Mouse (Mus musculus): ENCODE results near the gene Il1r2. TPM values are rescaled to one million over a fixed set of nuclear protein-coding genes. Genes with fewer than 3 reads are reported as not detected.

Il1r2 gene
- 0.47 and 0.80 TPM in 2 replicates for polyA plus RNA-seq (2014; fragmentation: Nextera tagmentation; extraction: Ambion mirVana)

DNA sequence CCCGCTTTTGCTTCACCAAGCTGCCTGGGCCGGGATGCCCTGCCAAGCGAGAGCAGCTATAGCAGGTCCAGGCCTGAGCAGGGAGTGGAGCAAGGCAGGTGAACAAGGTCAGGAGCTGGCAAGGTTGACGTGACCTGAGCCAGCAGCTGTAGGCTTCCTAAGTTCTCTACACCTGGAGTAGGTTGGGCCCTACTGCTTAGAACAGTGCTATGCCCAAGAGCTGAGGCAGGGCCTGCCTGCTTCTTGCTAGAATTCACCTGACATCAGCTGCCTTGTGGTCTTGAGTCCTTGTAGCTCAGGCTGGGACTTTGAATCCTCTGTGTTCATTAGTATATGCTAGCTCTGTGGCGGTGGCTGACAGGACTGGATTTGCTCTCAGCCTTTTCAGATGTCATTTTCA lies at the start of gene Il1r2:
Gene Il1r2 (plus strand): TSS at position 301 of the 400 bp plus-strand sequence.
- DNase-seq (no peak), ATAC-seq (ENCODE audit: insufficient read depth) (no peak)
- 84% methylated on average over 5 of the region's 5 CpGs for WGBS
- no peaks in the 10 kb centered on the region for H3K9me3 ChIP-seq (ENCODE audit: low read depth, low read length)
- no peak within 1 kb of the TSS for H3K4me3 ChIP-seq (ENCODE audit: low read depth, low read length)
- H3K36me3 ChIP-seq (ENCODE audit: insufficient read depth): no peaks in the 10 kb centered on the region
- no peak within 1 kb of the TSS for H3K27ac ChIP-seq (ENCODE audit: low read depth)
- TF ChIP-seq CTCF (IDR thresholded peaks at IDR 0.05; ENCODE audit: low read depth): no peak
- H3K4me2 ChIP-seq: no peak within 1 kb of the TSS
- H3K4me1 ChIP-seq (ENCODE audit: insufficient read depth): no peaks in the 10 kb centered on the region
- no peak within 1 kb of the TSS for H3K9ac ChIP-seq
- H3K27me3 ChIP-seq (ENCODE audit: insufficient read depth, low read length): no peaks in the 10 kb centered on the region

DNA sequence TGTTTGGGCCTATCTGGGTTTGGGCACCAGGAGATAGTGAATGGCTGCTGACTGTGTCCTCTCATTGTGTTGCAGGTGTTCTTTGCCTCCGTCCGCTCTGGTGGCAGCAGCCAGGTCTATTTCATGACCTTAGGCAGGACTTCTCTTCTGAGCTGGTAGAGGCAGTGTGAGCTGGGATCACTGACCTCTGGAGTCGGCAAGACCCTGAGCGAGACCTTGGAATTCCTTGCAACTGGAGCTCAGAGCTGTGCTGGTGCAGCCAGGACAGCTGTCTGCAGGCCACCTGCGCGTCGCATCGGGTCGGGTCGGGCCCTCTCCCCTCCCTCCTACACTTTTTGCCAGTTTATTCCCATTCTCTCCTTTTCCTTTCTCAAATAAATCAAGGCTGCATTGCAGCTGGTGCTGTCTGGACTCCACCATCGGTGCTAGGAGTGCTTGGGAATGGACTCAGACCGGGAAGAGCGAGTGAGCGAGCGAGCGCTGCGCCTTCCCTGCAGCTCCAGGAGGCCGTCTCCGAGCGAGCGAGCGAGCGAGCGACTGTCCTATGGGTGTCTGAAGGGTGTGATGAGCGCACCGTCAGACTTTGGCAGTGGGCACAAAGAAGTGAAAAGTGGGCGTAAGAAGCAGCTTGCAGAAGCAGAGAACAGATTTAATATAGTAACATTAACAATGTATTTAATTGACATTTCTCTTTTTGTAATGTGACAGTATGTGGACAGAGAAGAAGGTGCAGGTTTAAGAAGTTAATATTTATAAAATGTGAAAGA lies 49.1 kb upstream of the Il1r2 start:
- no peak overlapping the region for H3K4me2 ChIP-seq
- TF ChIP-seq CTCF (IDR thresholded peaks at IDR 0.05; ENCODE audit: low read depth): no peak

DNA sequence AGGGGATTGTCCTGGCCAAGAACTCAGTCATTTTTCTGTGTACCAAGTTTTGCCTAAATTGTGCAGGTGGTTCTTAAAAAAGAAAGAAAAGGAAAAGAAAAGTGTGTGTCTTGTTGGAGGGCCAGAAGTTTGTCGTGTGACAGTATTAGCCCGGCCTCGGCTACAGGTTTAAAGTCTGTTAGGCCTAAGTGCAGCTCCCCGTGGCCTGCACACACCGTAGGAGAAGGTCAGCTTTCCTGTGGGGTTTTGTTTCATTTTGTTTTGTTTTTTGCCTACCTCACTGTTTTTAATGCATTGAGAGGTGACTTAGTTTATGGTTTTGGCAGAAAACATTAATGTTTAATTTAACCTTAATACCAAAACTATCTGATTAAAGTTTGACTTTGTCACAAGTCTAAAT lies 48.5 kb upstream of the Il1r2 start:
- TF ChIP-seq CTCF (IDR thresholded peaks at IDR 0.05; ENCODE audit: low read depth): no peak
- WGBS: 89% methylated on average over 5 of the region's 5 CpGs

More for the DNA sequence above, 49.1 kb upstream of the Il1r2 start:
- DNase-seq: no peak
- no peak for ATAC-seq (ENCODE audit: insufficient read depth)
- H3K9me3 ChIP-seq (ENCODE audit: low read depth, low read length): no peaks in the 10 kb centered on the region
- H3K36me3 ChIP-seq (ENCODE audit: insufficient read depth): peaks cover 76% of the 10 kb centered on the region
- no peak overlapping the region for H3K9ac ChIP-seq
- H3K27ac ChIP-seq (ENCODE audit: low read depth): no peak overlapping the region
- no peaks in the 10 kb centered on the region for H3K27me3 ChIP-seq (ENCODE audit: insufficient read depth, low read length)
- 86% methylated on average over 27 of the region's 27 CpGs for WGBS
- H3K4me1 ChIP-seq (ENCODE audit: insufficient read depth): no peaks in the 10 kb centered on the region
- no peak overlapping the region for H3K4me3 ChIP-seq (ENCODE audit: low read depth, low read length)

DNA sequence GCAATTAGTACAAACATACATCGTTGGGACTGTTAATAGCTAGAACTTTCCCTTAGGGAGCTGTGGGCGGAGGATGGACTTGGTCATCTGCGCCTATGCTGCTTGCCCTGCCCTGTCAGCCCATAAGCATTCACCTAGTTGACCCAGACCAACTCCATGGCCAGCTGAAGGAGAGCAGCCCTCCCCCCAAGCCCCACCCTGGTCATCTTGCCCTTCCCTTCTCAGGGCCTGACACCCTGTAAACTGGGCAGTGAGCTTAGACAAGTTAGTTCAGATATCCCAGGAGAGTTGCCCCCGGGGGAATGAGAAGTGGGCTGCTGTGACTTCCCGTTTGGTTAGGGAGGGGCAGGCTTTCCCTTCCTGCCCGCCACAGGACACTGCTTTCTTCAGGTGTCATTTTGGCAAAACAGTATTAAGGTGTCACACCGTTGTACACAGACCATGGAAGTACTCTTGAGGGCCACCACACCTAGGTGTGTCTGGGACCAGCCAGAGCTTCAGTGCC lies 46.7 kb upstream of the Il1r2 start:
- Histone ChIP-seq H3K9ac (no peak overlapping the region), H3K4me2 (no peak overlapping the region), H3K27ac (ENCODE audit: low read depth) (no peak overlapping the region), H3K36me3 (ENCODE audit: insufficient read depth) (peaks cover 55% of the 10 kb centered on the region), H3K27me3 (ENCODE audit: insufficient read depth, low read length) (no peaks in the 10 kb centered on the region), H3K4me1 (ENCODE audit: insufficient read depth) (no peaks in the 10 kb centered on the region), H3K9me3 (ENCODE audit: low read depth, low read length) (no peaks in the 10 kb centered on the region), H3K4me3 (ENCODE audit: low read depth, low read length) (no peak overlapping the region)
- ATAC-seq (ENCODE audit: insufficient read depth) (no peak), DNase-seq (no peak)
- TF ChIP-seq CTCF (IDR thresholded peaks at IDR 0.05; ENCODE audit: low read depth): no peak
- WGBS: 84% methylated on average over 7 of the region's 7 CpGs

More for the DNA sequence above, 48.5 kb upstream of the Il1r2 start:
- peaks cover 70% of the 10 kb centered on the region for H3K36me3 ChIP-seq (ENCODE audit: insufficient read depth)
- H3K4me3 ChIP-seq (ENCODE audit: low read depth, low read length): no peak overlapping the region
- DNase-seq: no peak
- no peak overlapping the region for H3K4me2 ChIP-seq
- H3K27me3 ChIP-seq (ENCODE audit: insufficient read depth, low read length): no peaks in the 10 kb centered on the region
- H3K4me1 ChIP-seq (ENCODE audit: insufficient read depth): no peaks in the 10 kb centered on the region
- H3K9ac ChIP-seq: no peak overlapping the region
- H3K9me3 ChIP-seq (ENCODE audit: low read depth, low read length): no peaks in the 10 kb centered on the region
- ATAC-seq (ENCODE audit: insufficient read depth): no peak
- no peak overlapping the region for H3K27ac ChIP-seq (ENCODE audit: low read depth)

DNA sequence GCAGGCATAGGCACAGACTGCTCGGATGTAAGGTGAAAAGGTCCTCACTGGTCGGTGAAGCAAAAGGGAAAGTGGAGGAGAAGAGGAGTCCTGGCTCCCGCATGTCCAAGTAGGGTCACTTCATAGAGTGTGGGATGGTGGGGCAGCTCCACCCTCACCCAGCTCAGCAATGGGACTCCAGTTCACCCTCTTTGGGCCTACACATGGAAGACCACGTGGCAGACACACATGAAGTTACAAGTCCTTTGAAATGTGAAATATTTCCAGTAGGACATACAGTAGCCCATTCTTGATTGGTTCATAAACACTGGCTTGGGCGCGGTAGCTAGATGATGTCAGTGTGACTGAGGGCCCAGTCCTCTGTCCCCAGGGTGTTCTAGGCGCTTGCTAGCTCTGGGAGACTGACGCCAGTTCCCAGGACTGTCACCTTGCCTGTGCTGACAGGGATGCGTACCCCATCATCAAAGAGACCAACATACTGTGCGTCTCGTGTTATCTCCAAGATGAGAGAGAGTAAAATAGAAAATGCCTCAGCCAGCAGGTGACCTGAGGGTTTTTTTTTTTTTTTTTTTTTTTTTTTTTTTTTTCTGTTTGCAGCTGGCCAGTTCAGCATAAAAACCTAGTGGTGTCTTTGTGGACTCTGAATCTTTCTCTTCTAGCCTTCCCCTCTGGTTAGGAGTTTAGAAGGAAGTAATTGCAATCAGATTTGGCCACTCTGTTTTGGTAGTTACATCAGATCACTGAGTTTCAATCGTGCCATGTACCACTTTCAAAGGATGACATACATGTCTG lies 45.5 kb upstream of the Il1r2 start:
- DNase-seq (no peak), ATAC-seq (ENCODE audit: insufficient read depth) (no peak)
- 86% methylated on average over 12 of the region's 12 CpGs for WGBS
- no peak overlapping the region for H3K9ac ChIP-seq
- no peaks in the 10 kb centered on the region for H3K4me1 ChIP-seq (ENCODE audit: insufficient read depth)
- H3K27ac ChIP-seq (ENCODE audit: low read depth): no peak overlapping the region
- H3K4me3 ChIP-seq (ENCODE audit: low read depth, low read length): no peak overlapping the region
- TF ChIP-seq CTCF (IDR thresholded peaks at IDR 0.05; ENCODE audit: low read depth): no peak
- H3K9me3 ChIP-seq (ENCODE audit: low read depth, low read length): no peaks in the 10 kb centered on the region
- H3K27me3 ChIP-seq (ENCODE audit: insufficient read depth, low read length): no peaks in the 10 kb centered on the region
- H3K36me3 ChIP-seq (ENCODE audit: insufficient read depth): peaks cover 42% of the 10 kb centered on the region
- no peak overlapping the region for H3K4me2 ChIP-seq

DNA sequence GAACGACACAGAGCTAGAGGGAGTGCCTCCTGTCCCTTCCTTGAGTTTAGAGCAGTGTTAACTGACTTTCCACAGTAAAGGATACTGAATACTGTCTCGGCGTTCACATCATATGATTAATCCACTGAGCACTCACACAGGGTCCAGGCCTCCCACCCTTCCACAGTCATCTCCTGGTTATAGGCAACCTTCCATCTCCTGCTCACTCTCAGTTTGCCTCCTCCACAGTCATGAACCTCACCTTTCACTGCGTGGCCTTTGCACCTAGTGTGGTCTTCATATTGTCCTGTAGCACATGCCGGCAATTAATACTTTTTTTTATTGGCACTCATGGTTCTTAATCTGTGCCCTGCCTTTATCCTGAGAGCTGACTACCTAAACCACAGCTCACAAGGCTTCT lies 44.3 kb upstream of the Il1r2 start:
- Histone ChIP-seq H3K4me3 (ENCODE audit: low read depth, low read length) (no peak overlapping the region), H3K9me3 (ENCODE audit: low read depth, low read length) (no peaks in the 10 kb centered on the region), H3K4me2 (no peak overlapping the region), H3K27me3 (ENCODE audit: insufficient read depth, low read length) (no peaks in the 10 kb centered on the region), H3K9ac (no peak overlapping the region), H3K36me3 (ENCODE audit: insufficient read depth) (peaks cover 30% of the 10 kb centered on the region), H3K27ac (ENCODE audit: low read depth) (no peak overlapping the region), H3K4me1 (ENCODE audit: insufficient read depth) (no peaks in the 10 kb centered on the region)
- DNase-seq (no peak), ATAC-seq (ENCODE audit: insufficient read depth) (no peak; the same call in 1 of the 2 replicates)
- TF ChIP-seq CTCF (IDR thresholded peaks at IDR 0.05; ENCODE audit: low read depth): no peak
- WGBS: 87% methylated on average over 5 of the region's 5 CpGs

Data from lung, embryonic 14.5 days (tissue).